Mouse (Mus musculus): ENCODE measurements around the gene Krtcap2. TPM values are rescaled to one million over a fixed set of nuclear protein-coding genes. Genes with fewer than 3 reads are reported as not detected.
A peak's percentile ranks its signal among the peaks of the same experiment; 100 is the strongest.

Krtcap2 gene
- polyA plus RNA-seq, 1 experiment from 2014 or later: 239 TPM

GRCm38 (mm10) chr3:89208075-89208657, 37.6 kb upstream of the Krtcap2 start:
- Histone ChIP-seq H3K4me3 (ENCODE audit: control insufficient read depth in 1 of 2, insufficient read depth in 1 of 2, low read depth in 1 of 2, low read length in 2 of 2) (no peak overlapping the region), H3K27ac (replicated peaks in 1 of 2; ENCODE audit: control insufficient read depth in 1 of 2, insufficient read depth in 1 of 2, low read depth in 2 of 2, low read length in 2 of 2) (no peak overlapping the region), H3K4me1 (ENCODE audit: control insufficient read depth in 2 of 2, insufficient read depth in 2 of 2, low read length in 2 of 2) (peaks cover 3 to 11% of the 10 kb centered on the region in 2 experiments; a peak in 3 of 4 replicates), H3K9me3 (ENCODE audit: control insufficient read depth, low read length) (no peaks in the 10 kb centered on the region), H3K4me2 (ENCODE audit: low read length) (no peak overlapping the region), H3K36me3 (ENCODE audit: control insufficient read depth, insufficient read depth, low read length) (peaks cover 73% of the 10 kb centered on the region), H3K27me3 (ENCODE audit: control insufficient read depth, insufficient read depth, low read length) (no peaks in the 10 kb centered on the region), H3K9ac (ENCODE audit: low read length) (no peak overlapping the region)
- no peak for ATAC-seq (ENCODE audit: insufficient number of reproducible peaks, insufficient read depth, low FRiP score, low read depth)
- 88% methylated on average over 13 of the region's 13 CpGs for WGBS

GRCm38 (mm10) chr3:89208736-89209135, 37.0 kb upstream of the Krtcap2 start:
- 86% methylated on average over 6 of the region's 6 CpGs for WGBS
- Histone ChIP-seq H3K4me2 (ENCODE audit: low read length) (no peak overlapping the region), H3K9me3 (ENCODE audit: control insufficient read depth, low read length) (no peaks in the 10 kb centered on the region), H3K36me3 (ENCODE audit: control insufficient read depth, insufficient read depth, low read length) (peaks cover 73% of the 10 kb centered on the region), H3K4me3 (ENCODE audit: control insufficient read depth in 1 of 2, insufficient read depth in 1 of 2, low read depth in 1 of 2, low read length in 2 of 2) (no peak overlapping the region), H3K4me1 (ENCODE audit: control insufficient read depth in 2 of 2, insufficient read depth in 2 of 2, low read length in 2 of 2) (peaks cover 0 to 8% of the 10 kb centered on the region in 2 experiments; a peak in 2 of 4 replicates), H3K27me3 (ENCODE audit: control insufficient read depth, insufficient read depth, low read length) (no peaks in the 10 kb centered on the region), H3K9ac (ENCODE audit: low read length) (no peak overlapping the region), H3K27ac (replicated peaks in 1 of 2; ENCODE audit: control insufficient read depth in 1 of 2, insufficient read depth in 1 of 2, low read depth in 2 of 2, low read length in 2 of 2) (no peak overlapping the region)
- no peak for ATAC-seq (ENCODE audit: insufficient number of reproducible peaks, insufficient read depth, low FRiP score, low read depth)

GRCm38 (mm10) chr3:89209731-89210130, 36.0 kb upstream of the Krtcap2 start:
- Histone ChIP-seq H3K4me1 (ENCODE audit: control insufficient read depth in 2 of 2, insufficient read depth in 2 of 2, low read length in 2 of 2) (peaks cover 0 to 11% of the 10 kb centered on the region in 2 experiments; a peak in 3 of 4 replicates), H3K27ac (replicated peaks in 1 of 2; ENCODE audit: control insufficient read depth in 1 of 2, insufficient read depth in 1 of 2, low read depth in 2 of 2, low read length in 2 of 2) (no peak overlapping the region; a peak in 1 of 4 replicates), H3K4me2 (ENCODE audit: low read length) (no peak overlapping the region), H3K4me3 (ENCODE audit: control insufficient read depth in 1 of 2, insufficient read depth in 1 of 2, low read depth in 1 of 2, low read length in 2 of 2) (no peak overlapping the region), H3K9me3 (ENCODE audit: control insufficient read depth, low read length) (no peaks in the 10 kb centered on the region), H3K9ac (ENCODE audit: low read length) (no peak overlapping the region), H3K27me3 (ENCODE audit: control insufficient read depth, insufficient read depth, low read length) (no peaks in the 10 kb centered on the region), H3K36me3 (ENCODE audit: control insufficient read depth, insufficient read depth, low read length) (peaks cover 64% of the 10 kb centered on the region)
- 87% methylated on average over 7 of the region's 7 CpGs for WGBS
- no peak for ATAC-seq (ENCODE audit: insufficient number of reproducible peaks, insufficient read depth, low FRiP score, low read depth)

GRCm38 (mm10) chr3:89210162-89210561, 35.6 kb upstream of the Krtcap2 start:
- H3K36me3 ChIP-seq (ENCODE audit: control insufficient read depth, insufficient read depth, low read length): peaks cover 60% of the 10 kb centered on the region
- 78% methylated on average over 13 of the region's 13 CpGs for WGBS
- H3K9me3 ChIP-seq (ENCODE audit: control insufficient read depth, low read length): no peaks in the 10 kb centered on the region
- H3K4me1 ChIP-seq (ENCODE audit: control insufficient read depth in 2 of 2, insufficient read depth in 2 of 2, low read length in 2 of 2): peaks cover 2 to 15% of the 10 kb centered on the region in 2 experiments; a peak in 3 of 4 replicates
- no peak for ATAC-seq (ENCODE audit: insufficient number of reproducible peaks, insufficient read depth, low FRiP score, low read depth)
- H3K9ac ChIP-seq (ENCODE audit: low read length): no peak overlapping the region
- no peak overlapping the region for H3K4me2 ChIP-seq (ENCODE audit: low read length)
- H3K27ac ChIP-seq (replicated peaks in 1 of 2; ENCODE audit: control insufficient read depth in 1 of 2, insufficient read depth in 1 of 2, low read depth in 2 of 2, low read length in 2 of 2): peak overlapping the region; percentile 30 to 46
- no peak overlapping the region for H3K4me3 ChIP-seq (ENCODE audit: control insufficient read depth in 1 of 2, insufficient read depth in 1 of 2, low read depth in 1 of 2, low read length in 2 of 2)
- no peaks in the 10 kb centered on the region for H3K27me3 ChIP-seq (ENCODE audit: control insufficient read depth, insufficient read depth, low read length)

GRCm38 (mm10) chr3:89210731-89211130, 35.0 kb upstream of the Krtcap2 start:
- WGBS: 62% methylated on average over 7 of the region's 7 CpGs
- H3K27me3 ChIP-seq (ENCODE audit: control insufficient read depth, insufficient read depth, low read length): no peaks in the 10 kb centered on the region

GRCm38 (mm10) chr3:89213803-89214530, 31.8 kb upstream of the Krtcap2 start:
- WGBS: under 1% methylated on average over 68 of the region's 69 CpGs
- Histone ChIP-seq H3K9me3 (ENCODE audit: control insufficient read depth, low read length) (no peaks in the 10 kb centered on the region), H3K27ac (replicated peaks in 1 of 2; ENCODE audit: control insufficient read depth in 1 of 2, insufficient read depth in 1 of 2, low read depth in 2 of 2, low read length in 2 of 2) (peak overlapping the region; percentile 90 to 94), H3K9ac (ENCODE audit: low read length) (peak overlapping the region; percentile 75), H3K4me3 (ENCODE audit: control insufficient read depth in 1 of 2, insufficient read depth in 1 of 2, low read depth in 1 of 2, low read length in 2 of 2) (peak overlapping the region; percentile 85 to 92), H3K4me1 (ENCODE audit: control insufficient read depth in 2 of 2, insufficient read depth in 2 of 2, low read length in 2 of 2) (peaks cover 8 to 22% of the 10 kb centered on the region in 2 experiments), H3K27me3 (ENCODE audit: control insufficient read depth, insufficient read depth, low read length) (no peaks in the 10 kb centered on the region), H3K4me2 (ENCODE audit: low read length) (peak overlapping the region; percentile 71), H3K36me3 (ENCODE audit: control insufficient read depth, insufficient read depth, low read length) (peaks cover 22% of the 10 kb centered on the region)
- peak; percentile 89 for ATAC-seq (ENCODE audit: insufficient number of reproducible peaks, insufficient read depth, low FRiP score, low read depth)

More at GRCm38 (mm10) chr3:89210731-89211130, 35.0 kb upstream of the Krtcap2 start:
- peaks cover 8 to 21% of the 10 kb centered on the region in 2 experiments for H3K4me1 ChIP-seq (ENCODE audit: control insufficient read depth in 2 of 2, insufficient read depth in 2 of 2, low read length in 2 of 2)
- no peak overlapping the region for H3K4me2 ChIP-seq (ENCODE audit: low read length)
- no peak overlapping the region for H3K4me3 ChIP-seq (ENCODE audit: control insufficient read depth in 1 of 2, insufficient read depth in 1 of 2, low read depth in 1 of 2, low read length in 2 of 2)
- H3K9ac ChIP-seq (ENCODE audit: low read length): no peak overlapping the region
- H3K9me3 ChIP-seq (ENCODE audit: control insufficient read depth, low read length): no peaks in the 10 kb centered on the region
- no peak for ATAC-seq (ENCODE audit: insufficient number of reproducible peaks, insufficient read depth, low FRiP score, low read depth)
- H3K36me3 ChIP-seq (ENCODE audit: control insufficient read depth, insufficient read depth, low read length): peaks cover 55% of the 10 kb centered on the region
- peak overlapping the region in 1 of 2 experiments; percentile 30; a peak in 2 of 4 replicates for H3K27ac ChIP-seq (replicated peaks in 1 of 2; ENCODE audit: control insufficient read depth in 1 of 2, insufficient read depth in 1 of 2, low read depth in 2 of 2, low read length in 2 of 2)

GRCm38 (mm10) chr3:89214681-89215411, 30.9 kb upstream of the Krtcap2 start, which contains the start of gene Thbs3:
Thbs3 (plus strand) TSS chr3:89215180.
- ATAC-seq (ENCODE audit: insufficient number of reproducible peaks, insufficient read depth, low FRiP score, low read depth): no peak
- Histone ChIP-seq H3K27ac (replicated peaks in 1 of 2; ENCODE audit: control insufficient read depth in 1 of 2, insufficient read depth in 1 of 2, low read depth in 2 of 2, low read length in 2 of 2) (peak within 1 kb of the TSS; percentile 90 to 94), H3K4me1 (ENCODE audit: control insufficient read depth in 2 of 2, insufficient read depth in 2 of 2, low read length in 2 of 2) (peaks cover 8 to 22% of the 10 kb centered on the region in 2 experiments), H3K9ac (ENCODE audit: low read length) (peak within 1 kb of the TSS; percentile 75), H3K27me3 (ENCODE audit: control insufficient read depth, insufficient read depth, low read length) (no peaks in the 10 kb centered on the region), H3K4me2 (ENCODE audit: low read length) (peak within 1 kb of the TSS; percentile 71), H3K36me3 (ENCODE audit: control insufficient read depth, insufficient read depth, low read length) (peaks cover 13% of the 10 kb centered on the region), H3K4me3 (ENCODE audit: control insufficient read depth in 1 of 2, insufficient read depth in 1 of 2, low read depth in 1 of 2, low read length in 2 of 2) (peak within 1 kb of the TSS; percentile 85 to 92), H3K9me3 (ENCODE audit: control insufficient read depth, low read length) (no peaks in the 10 kb centered on the region)
- under 1% methylated on average over 17 of the region's 19 CpGs for WGBS
